Mouse (Mus musculus) heart, adult 2 months (tissue): ENCODE results near the gene Olfr118. TPM values are rescaled to one million over a fixed set of nuclear protein-coding genes. Genes with fewer than 3 reads are reported as not detected.
"Not testable (repeated sequence)": the region's sequence is repeated elsewhere in the genome, so short reads cannot be mapped to it uniquely, and the experiment has no call there.

ENCODE experiments used
- DNase-seq, 2 experiments: peaks; one replicate each; pipeline ENCODE4 v3.0.0; 2021
- H3K27ac ChIP-seq: fragments of 200-600 bp; 2 replicates; pipeline ENCODE4 v1.8.1; 2022
- H3K27me3 ChIP-seq: fragments of 200-500 bp; 2 replicates; pipeline ENCODE4 v1.6.1; 2012; ENCODE audit warnings: mild to moderate bottlenecking, low read length, inconsistent platforms, mixed read lengths; ENCODE audit not compliant: control insufficient read depth, insufficient read depth
- H3K36me3 ChIP-seq: fragments of 200-500 bp; 2 replicates; pipeline ENCODE4 v1.6.1; 2012; ENCODE audit warnings: low read length, inconsistent platforms; ENCODE audit not compliant: control insufficient read depth, insufficient read depth
- H3K4me1 ChIP-seq: fragments of 200-500 bp; 2 replicates; pipeline ENCODE4 v1.6.1; 2011; ENCODE audit warnings: low read length; ENCODE audit not compliant: control insufficient read depth, insufficient read depth
- H3K4me3 ChIP-seq: fragments of 200-600 bp; 2 replicates; pipeline ENCODE4 v1.8.1; 2022
- H3K79me2 ChIP-seq: fragments of 200-500 bp; replicated peaks from 2 replicates; pipeline ENCODE4 v1.6.1; 2012; ENCODE audit warnings: mild to moderate bottlenecking, inconsistent platforms, low read length, moderate library complexity, mixed read lengths; ENCODE audit not compliant: control insufficient read depth, insufficient read depth
- H3K9ac ChIP-seq: fragments of 200-500 bp; 2 replicates; pipeline ENCODE4 v1.6.1; 2012; ENCODE audit warnings: low read depth, mild to moderate bottlenecking, control low read depth, inconsistent platforms, low read length, mixed read lengths
- CTCF ChIP-seq: fragments of 200-600 bp; IDR thresholded peaks from 2 replicates; pipeline ENCODE4 v1.8.1; 2022; ENCODE audit warnings: antibody characterized with exemption, mild to moderate bottlenecking, moderate library complexity
- EP300 ChIP-seq: fragments of 200-500 bp; IDR thresholded peaks from 2 replicates; pipeline ENCODE4 v1.6.1; 2011; ENCODE audit warnings: low read depth, low read length, control low read depth; ENCODE audit not compliant: insufficient read depth
- POLR2A ChIP-seq: fragments of 200-500 bp; IDR thresholded peaks from 2 replicates; pipeline ENCODE4 v1.6.1; 2011; ENCODE audit warnings: mild to moderate bottlenecking, low read depth, low read length, control low read depth; ENCODE audit not compliant: insufficient read depth
- WGBS: fragments of 180-500 bp; shearing (Covaris S2); methylation state at CpG from one replicate; pipeline ENCODE4 v1.1.7; 2018; 5-methylcytosine and 5-hydroxymethylcytosine counted together
- intact Hi-C: fragments of 180-260 bp; cut with DNase I; formaldehyde crosslinking; loops from one replicate; pipeline ENCODE4 v1.15.1; 2025
- long read RNA-seq: library from polyadenylated mRNA; stranded (forward); transcript quantifications from one replicate; pipeline ENCODE4 v2.0.0, GENCODE M21; 2021
- polyA plus RNA-seq: library from polyadenylated mRNA; depleted of rRNA; stranded (reverse); fragments of >200 nt; gene quantifications from 2 replicates; pipeline ENCODE4 v1.2.3, GENCODE M21; 2012; rRNA removed
- total RNA-seq, 2 experiments: library from RNA; stranded (reverse); gene quantifications; 2 replicates each; pipeline ENCODE4 v1.2.3; 2021

The Olfr118 gene
- total RNA-seq (not detected), polyA plus RNA-seq (not detected in 2 replicates)
- long read RNA-seq = 0 reads

- TF ChIP-seq CTCF (no peak), POLR2A (no peak), EP300 (no peak)
- Histone ChIP-seq H3K4me3 (no peak within 1 kb of the TSS), H3K79me2 (no peaks in the 10 kb centered on the region), H3K36me3 (no peaks in the 10 kb centered on the region), H3K27ac (no peak within 1 kb of the TSS), H3K9ac (no peak within 1 kb of the TSS), H3K4me1 (no peaks in the 10 kb centered on the region), H3K27me3 (no peaks in the 10 kb centered on the region)
- intact Hi-C loops = no loop called here
- WGBS = 48% methylated on average over 2 of the region's 2 CpGs
- no peak for DNase-seq
Observed at GRCm38 (mm10) chr17:37666688-37667087, at the start of gene Olfr118. Olfr118 (plus strand) TSS chr17:37666988.

GRCm38 (mm10) chr17:37627009-37627408 is 39.8 kb upstream of the Olfr118 start, which contains the start of the genes Olfr115 and Olfr116:
Olfr115 (minus strand) TSS chr17:37627109.
Olfr116 (minus strand) TSS chr17:37627199.
- Histone ChIP-seq H3K27me3 (no peaks in the 10 kb centered on the region), H3K27ac (no peak within 1 kb of the TSS), H3K9ac (no peak within 1 kb of the TSS), H3K79me2 (no peaks in the 10 kb centered on the region), H3K4me1 (no peaks in the 10 kb centered on the region), H3K4me3 (no peak within 1 kb of the TSS), H3K36me3 (no peaks in the 10 kb centered on the region)
- no peak for DNase-seq
- WGBS = 67% methylated on average over 2 of the region's 2 CpGs
- intact Hi-C loops = no loop called here
- TF ChIP-seq CTCF (no peak), EP300 (no peak), POLR2A (no peak)

DNA sequence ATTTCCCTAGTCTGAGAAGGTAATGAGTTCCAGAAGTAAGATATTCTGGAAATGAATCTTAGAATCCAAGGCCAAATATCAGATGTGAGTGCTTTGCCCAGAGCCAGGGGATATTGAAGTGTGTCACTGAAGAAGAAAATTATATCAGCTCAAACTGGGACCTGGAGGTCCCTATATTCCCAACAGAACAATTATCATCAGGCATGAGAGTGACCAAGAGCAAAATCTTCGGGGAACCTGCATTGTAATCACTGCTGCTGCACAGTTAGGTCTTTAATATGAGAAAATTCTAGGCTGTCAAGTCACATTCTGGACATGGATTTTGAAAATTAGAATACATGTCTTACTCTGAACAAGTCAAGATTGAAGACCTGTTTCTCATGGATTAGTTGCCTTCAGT is 3.1 kb upstream of the Olfr118 start, which contains the start of gene Olfr117:
Gene Olfr117, minus strand, starts transcription at position 101 of the 400 bp plus-strand sequence.
- intact Hi-C loops = no loop called here
- Histone ChIP-seq H3K27me3 (no peaks in the 10 kb centered on the region), H3K4me3 (no peak within 1 kb of the TSS), H3K79me2 (no peaks in the 10 kb centered on the region), H3K4me1 (no peaks in the 10 kb centered on the region), H3K27ac (no peak within 1 kb of the TSS), H3K9ac (no peak within 1 kb of the TSS), H3K36me3 (no peaks in the 10 kb centered on the region)
- no peak for TF ChIP-seq POLR2A
- TF ChIP-seq EP300 = no peak
- TF ChIP-seq CTCF = no peak
- 28% methylated on average over 1 of the region's 1 CpGs for WGBS
- DNase-seq = no peak

DNA sequence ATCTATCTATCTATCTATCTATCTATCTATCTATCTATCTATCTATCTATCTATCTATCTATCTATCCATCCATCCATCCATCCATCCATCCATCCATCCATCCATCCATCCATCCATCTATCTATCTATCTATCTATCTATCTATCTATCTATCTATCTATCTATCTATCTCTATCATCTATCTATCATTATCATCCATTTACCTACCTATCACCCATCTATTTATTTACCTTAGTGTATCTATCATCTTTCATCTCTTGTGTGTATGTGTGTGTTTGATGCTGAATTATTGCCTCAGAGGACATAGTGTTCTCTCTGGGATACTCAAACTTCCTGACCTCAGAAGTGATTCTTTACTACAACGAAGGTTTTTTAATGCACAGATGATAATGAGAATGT is 29.5 kb downstream of the Olfr118 start, which contains the start of gene Olfr119:
Gene Olfr119, plus strand, starts transcription at position 301 of the 400 bp plus-strand sequence.
- H3K4me3 ChIP-seq, intact Hi-C loops, H3K27ac ChIP-seq, H3K9ac ChIP-seq, H3K27me3 ChIP-seq, H3K79me2 ChIP-seq, H3K4me1 ChIP-seq, H3K36me3 ChIP-seq, DNase-seq: not testable (repeated sequence)
- WGBS = 53% methylated on average over 1 of the region's 1 CpGs

DNA sequence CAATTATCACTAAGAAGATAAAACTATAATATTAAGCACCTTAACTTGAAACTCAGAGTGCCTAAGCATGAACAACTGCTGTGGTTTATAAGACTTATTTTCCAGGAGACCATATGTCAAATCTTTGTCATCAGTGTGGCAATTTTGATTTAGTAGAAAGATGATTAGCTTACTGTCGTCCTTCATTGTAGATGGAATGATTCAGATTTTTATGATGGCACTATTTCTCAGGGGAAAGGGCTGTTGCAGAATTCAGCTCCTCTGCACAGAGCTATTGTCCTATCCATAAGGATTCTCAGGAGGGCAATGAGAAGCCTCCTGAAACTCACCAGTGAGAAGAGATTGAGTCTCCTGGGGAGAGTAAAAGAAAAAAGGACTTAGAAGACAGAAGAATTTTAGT is 54.7 kb downstream of the Olfr118 start, which contains the start of gene Olfr120:
Gene Olfr120, plus strand, starts transcription at position 301 of the 400 bp plus-strand sequence.
- WGBS = 46% methylated on average over 1 of the region's 1 CpGs
- Histone ChIP-seq H3K36me3 (no peaks in the 10 kb centered on the region), H3K4me3 (no peak within 1 kb of the TSS), H3K4me1 (no peaks in the 10 kb centered on the region), H3K27me3 (no peaks in the 10 kb centered on the region), H3K9ac (no peak within 1 kb of the TSS), H3K27ac (no peak within 1 kb of the TSS), H3K79me2 (no peaks in the 10 kb centered on the region)
- TF ChIP-seq CTCF (no peak), POLR2A (no peak), EP300 (no peak)
- intact Hi-C loops = no loop called here
- DNase-seq = no peak

Other genes starting within 250 kb of the Olfr118 start
- not detected for gene Olfr108, start 221.5 kb upstream of the Olfr118 start, total RNA-seq
- gene Olfr108, start 221.5 kb upstream of the Olfr118 start, polyA plus RNA-seq = not detected in 2 replicates
- not detected for gene Olfr109, start 208.1 kb upstream of the Olfr118 start, total RNA-seq
- gene Olfr109, start 208.1 kb upstream of the Olfr118 start, polyA plus RNA-seq = not detected in 2 replicates
- gene H2-M2, start 183.4 kb upstream of the Olfr118 start, total RNA-seq = not detected
- 0.10 TPM in 1 of 2 replicates, not detected in the other for gene H2-M2, start 183.4 kb upstream of the Olfr118 start, polyA plus RNA-seq
- not detected for gene Olfr110, start 174.5 kb upstream of the Olfr118 start, total RNA-seq
- not detected in 2 replicates for gene Olfr110, start 174.5 kb upstream of the Olfr118 start, polyA plus RNA-seq
- gene Olfr111, start 159.0 kb upstream of the Olfr118 start, total RNA-seq = not detected
- 0.12 TPM in 1 of 2 replicates, not detected in the other for gene Olfr111, start 159.0 kb upstream of the Olfr118 start, polyA plus RNA-seq
- gene Olfr112, start 97.5 kb upstream of the Olfr118 start, total RNA-seq = not detected
- gene Olfr112, start 97.5 kb upstream of the Olfr118 start, polyA plus RNA-seq = not detected in 2 replicates
- gene Olfr113, start 89.3 kb upstream of the Olfr118 start, total RNA-seq = not detected
- gene Olfr113, start 89.3 kb upstream of the Olfr118 start, polyA plus RNA-seq = not detected in 2 replicates
- not detected for gene Olfr114, start 74.2 kb upstream of the Olfr118 start, total RNA-seq
- gene Olfr114, start 74.2 kb upstream of the Olfr118 start, polyA plus RNA-seq = not detected in 2 replicates
- not detected for gene Olfr115, start 39.9 kb upstream of the Olfr118 start, total RNA-seq
- gene Olfr115, start 39.9 kb upstream of the Olfr118 start, polyA plus RNA-seq = not detected in 2 replicates
- not detected for gene Olfr116, start 39.8 kb upstream of the Olfr118 start, total RNA-seq
- not detected in 2 replicates for gene Olfr116, start 39.8 kb upstream of the Olfr118 start, polyA plus RNA-seq
- not detected for gene Olfr117, start 3.2 kb upstream of the Olfr118 start, total RNA-seq
- not detected in 2 replicates for gene Olfr117, start 3.2 kb upstream of the Olfr118 start, polyA plus RNA-seq
- gene Olfr119, start 29.6 kb downstream of the Olfr118 start, total RNA-seq = not detected
- gene Olfr119, start 29.6 kb downstream of the Olfr118 start, polyA plus RNA-seq = not detected in 2 replicates
- not detected for gene Olfr120, start 54.8 kb downstream of the Olfr118 start, total RNA-seq
- gene Olfr120, start 54.8 kb downstream of the Olfr118 start, polyA plus RNA-seq = not detected in 2 replicates
- not detected for gene Olfr121, start 81.9 kb downstream of the Olfr118 start, total RNA-seq
- gene Olfr121, start 81.9 kb downstream of the Olfr118 start, polyA plus RNA-seq = not detected in 2 replicates
- gene Olfr122, start 101.6 kb downstream of the Olfr118 start, total RNA-seq = not detected
- gene Olfr122, start 101.6 kb downstream of the Olfr118 start, polyA plus RNA-seq = not detected in 2 replicates
- gene Olfr123, start 126.5 kb downstream of the Olfr118 start, total RNA-seq = not detected
- not detected in 2 replicates for gene Olfr123, start 126.5 kb downstream of the Olfr118 start, polyA plus RNA-seq
- gene Olfr124, start 132.9 kb downstream of the Olfr118 start, total RNA-seq = not detected
- gene Olfr124, start 132.9 kb downstream of the Olfr118 start, polyA plus RNA-seq = not detected in 2 replicates
- gene Olfr125, start 166.0 kb downstream of the Olfr118 start, total RNA-seq = not detected
- not detected in 2 replicates for gene Olfr125, start 166.0 kb downstream of the Olfr118 start, polyA plus RNA-seq
- gene Olfr126, start 180.5 kb downstream of the Olfr118 start, total RNA-seq = not detected
- not detected in 2 replicates for gene Olfr126, start 180.5 kb downstream of the Olfr118 start, polyA plus RNA-seq
- gene Olfr127, start 233.4 kb downstream of the Olfr118 start, total RNA-seq = not detected
- not detected in 2 replicates for gene Olfr127, start 233.4 kb downstream of the Olfr118 start, polyA plus RNA-seq